Mouse (Mus musculus) cerebellum, adult (tissue): ENCODE measurements around the gene Nanos2.

Experiments used
- ATAC-seq: cut with Nextera tagmentation; 2 replicates; pipeline ENCODE4 v1.9.2; 2017; ENCODE audit warnings: mild to moderate bottlenecking, moderate library complexity, mixed read lengths; ENCODE audit not compliant: insufficient number of reproducible peaks, low FRiP score, low TSS enrichment

Gene Nanos2

GRCm38 (mm10) chr7:18987100-18987499 is at the start of gene Nanos2:
TSS of gene Nanos2 (plus strand) at chr7:18987400.
- ATAC-seq: no peak

- ATAC-seq: no peak
Measured at GRCm38 (mm10) chr7:18942376-18942775, 44.8 kb upstream of the Nanos2 start.

GRCm38 (mm10) chr7:18942815-18943214 is 44.4 kb upstream of the Nanos2 start:
- no peak for ATAC-seq

GRCm38 (mm10) chr7:18948151-18948550 is 39.0 kb upstream of the Nanos2 start:
- no peak for ATAC-seq

- ATAC-seq: no peak
Measured at GRCm38 (mm10) chr7:18949781-18950522, 37.2 kb upstream of the Nanos2 start.

- no peak for ATAC-seq
Measured at GRCm38 (mm10) chr7:18950523-18951315, 36.5 kb upstream of the Nanos2 start.

GRCm38 (mm10) chr7:18951397-18951796 is 35.8 kb upstream of the Nanos2 start:
- no peak for ATAC-seq

- ATAC-seq: peak; percentile 53; the same call in 1 of the 2 replicates
Measured at GRCm38 (mm10) chr7:18957569-18958383, 29.4 kb upstream of the Nanos2 start.

- no peak; the same call in 1 of the 2 replicates for ATAC-seq
Measured at GRCm38 (mm10) chr7:18958384-18958766, 28.8 kb upstream of the Nanos2 start.

GRCm38 (mm10) chr7:18959446-18959845 is 27.8 kb upstream of the Nanos2 start:
- ATAC-seq: no peak

GRCm38 (mm10) chr7:18962171-18962792 is 24.9 kb upstream of the Nanos2 start:
- no peak for ATAC-seq

- ATAC-seq: no peak
Measured at GRCm38 (mm10) chr7:18962795-18963194, 24.4 kb upstream of the Nanos2 start.

GRCm38 (mm10) chr7:18963294-18963843 is 23.8 kb upstream of the Nanos2 start:
- no peak for ATAC-seq

GRCm38 (mm10) chr7:18965312-18965711 is 21.9 kb upstream of the Nanos2 start:
- no peak for ATAC-seq

- ATAC-seq: no peak
Measured at GRCm38 (mm10) chr7:18967603-18968002, 19.6 kb upstream of the Nanos2 start.

- no peak for ATAC-seq
Measured at GRCm38 (mm10) chr7:18970956-18971355, 16.2 kb upstream of the Nanos2 start.

GRCm38 (mm10) chr7:18978381-18978780 is 8.8 kb upstream of the Nanos2 start:
- no peak for ATAC-seq

GRCm38 (mm10) chr7:18986503-18986902 is 697 bp upstream of the Nanos2 start:
- ATAC-seq: no peak

GRCm38 (mm10) chr7:18987747-18988146 is 547 bp downstream of the Nanos2 start:
- no peak for ATAC-seq

GRCm38 (mm10) chr7:18988780-18989179 is 1.6 kb downstream of the Nanos2 start:
- ATAC-seq: no peak
